Mouse (Mus musculus) testis, adult 2 months (tissue): ENCODE data around the gene Col16a1. TPM values are rescaled to one million over a fixed set of nuclear protein-coding genes. Genes with fewer than 3 reads are reported as not detected.
A peak's percentile ranks its signal among the peaks of the same experiment; 100 is the strongest.

Source experiments
- H3K27ac ChIP-seq: fragments of 200-500 bp; 2 replicates; pipeline ENCODE4 v1.5.1; 2012; ENCODE audit warnings: low read depth, low read length; ENCODE audit not compliant: control insufficient read depth, insufficient read depth
- H3K27me3 ChIP-seq: fragments of 200-500 bp; 2 replicates; pipeline ENCODE4 v1.6.1; 2012; ENCODE audit warnings: mild to moderate bottlenecking, low read length, moderate library complexity; ENCODE audit not compliant: control insufficient read depth, insufficient read depth
- H3K36me3 ChIP-seq: fragments of 200-500 bp; 2 replicates; pipeline ENCODE4 v1.6.1; 2012; ENCODE audit warnings: mild to moderate bottlenecking, low read length; ENCODE audit not compliant: control insufficient read depth, insufficient read depth
- H3K4me1 ChIP-seq: fragments of 200-500 bp; 2 replicates; pipeline ENCODE4 v1.6.1; 2012; ENCODE audit warnings: low read length; ENCODE audit not compliant: control insufficient read depth, insufficient read depth
- H3K4me3 ChIP-seq: fragments of 200-500 bp; 2 replicates; pipeline ENCODE4 v1.5.1; 2012; ENCODE audit warnings: low read depth, mild to moderate bottlenecking, low read length, moderate library complexity, mixed read lengths; ENCODE audit not compliant: control insufficient read depth
- CTCF ChIP-seq: fragments of 200-500 bp; IDR thresholded peaks from 2 replicates; pipeline ENCODE4 v1.5.1; 2012; ENCODE audit warnings: low read depth, mild to moderate bottlenecking, inconsistent platforms, low read length, moderate library complexity; ENCODE audit not compliant: control insufficient read depth, insufficient read depth, insufficient replicate concordance
- POLR2A ChIP-seq: fragments of 200-500 bp; IDR thresholded peaks from 2 replicates; pipeline ENCODE4 v1.6.1; 2012; ENCODE audit warnings: low read depth, mild to moderate bottlenecking, inconsistent platforms, low read length, moderate library complexity; ENCODE audit not compliant: control insufficient read depth
- polyA plus RNA-seq: library from polyadenylated mRNA; depleted of rRNA; stranded (reverse); fragments of >200 nt; gene quantifications from 2 replicates; pipeline ENCODE4 v1.2.3, GENCODE M21; 2012

Col16a1 gene
- polyA plus RNA-seq, 1 experiment: 111 TPM

DNA sequence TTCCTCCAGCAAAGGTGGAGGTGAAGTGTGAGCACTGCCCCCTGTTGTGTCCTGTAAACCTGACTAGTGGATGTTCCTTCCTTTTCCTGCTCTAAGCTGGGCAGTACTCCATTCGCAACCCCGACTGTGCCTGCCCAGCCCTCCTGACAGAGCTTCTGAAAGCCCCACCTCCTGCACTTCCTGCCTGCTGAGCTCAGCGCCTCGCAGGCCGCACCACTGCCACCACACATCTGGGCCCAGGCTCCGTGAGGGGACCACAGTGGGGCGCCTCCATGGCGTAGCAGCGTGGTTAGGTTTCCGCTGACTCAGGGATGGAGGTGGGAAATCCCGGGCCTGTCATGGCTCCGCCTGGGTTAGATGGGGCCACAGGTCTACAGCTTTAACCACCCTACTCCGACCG, 2.0 kb upstream of the Col16a1 start:
- no peaks in the 10 kb centered on the region for H3K27me3 ChIP-seq
- no peak for TF ChIP-seq CTCF
- H3K4me3 ChIP-seq: no peak overlapping the region
- no peak overlapping the region for H3K27ac ChIP-seq
- H3K4me1 ChIP-seq: peaks cover 11% of the 10 kb centered on the region
- H3K36me3 ChIP-seq: no peaks in the 10 kb centered on the region

DNA sequence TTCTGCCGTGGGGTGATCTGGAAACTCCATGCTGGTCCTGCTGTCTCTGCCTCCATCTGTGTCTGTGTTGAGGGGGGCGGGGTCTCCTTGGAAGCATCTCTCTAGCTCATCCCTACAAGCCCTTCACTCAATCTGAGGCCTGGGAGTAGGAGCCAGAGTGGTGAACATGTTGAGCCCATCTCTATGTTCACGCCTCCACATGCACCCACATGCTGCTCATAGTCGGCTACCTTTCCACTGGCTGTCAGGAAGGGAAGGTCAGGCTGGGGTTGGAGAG, 501 bp downstream of the Col16a1 start:
- no peaks in the 10 kb centered on the region for H3K27me3 ChIP-seq
- no peak overlapping the region for H3K27ac ChIP-seq
- no peaks in the 10 kb centered on the region for H3K36me3 ChIP-seq
- no peak for TF ChIP-seq POLR2A
- no peak for TF ChIP-seq CTCF
- H3K4me1 ChIP-seq: peaks cover 11% of the 10 kb centered on the region
- H3K4me3 ChIP-seq: no peak overlapping the region

DNA sequence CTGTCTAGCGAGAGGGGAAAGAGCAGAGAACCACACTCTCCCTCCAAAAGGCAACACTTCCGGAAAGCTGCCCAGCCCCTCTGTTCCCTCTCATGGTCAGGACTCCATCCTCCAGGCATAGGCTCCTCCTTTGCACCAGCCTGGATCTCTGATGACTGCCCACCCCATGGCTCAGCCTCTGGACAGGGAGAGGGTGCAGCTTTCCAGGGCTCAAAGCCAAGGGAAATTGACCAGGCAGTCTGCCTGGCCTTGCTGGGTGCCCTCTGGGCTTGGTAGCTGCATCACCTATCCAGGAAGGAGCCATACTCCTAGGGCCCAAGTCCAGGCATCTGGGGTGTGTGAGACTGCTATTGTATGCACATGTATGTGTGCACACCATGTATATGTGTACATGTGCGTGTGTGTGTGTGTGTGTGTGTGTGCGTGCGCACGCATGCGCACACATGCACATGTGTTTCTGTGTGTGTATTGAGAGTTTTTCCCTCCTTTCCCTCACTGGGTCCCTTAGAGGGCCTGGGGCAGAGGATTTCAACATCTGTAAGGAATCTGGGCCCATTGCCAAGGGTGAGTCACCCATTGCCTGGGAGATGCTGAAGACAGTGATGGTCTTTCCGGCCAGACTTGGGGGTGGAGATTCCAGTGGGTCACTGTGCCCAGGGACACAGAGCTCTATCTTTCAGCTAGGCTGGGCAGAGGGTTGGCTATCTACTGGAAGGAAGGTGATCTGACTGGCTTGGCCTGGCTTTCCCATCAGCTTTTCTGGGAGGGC, 2.6 kb downstream of the Col16a1 start:
- Histone ChIP-seq H3K27ac (no peak overlapping the region), H3K4me3 (no peak overlapping the region), H3K4me1 (peaks cover 14% of the 10 kb centered on the region), H3K36me3 (no peaks in the 10 kb centered on the region), H3K27me3 (no peaks in the 10 kb centered on the region)
- TF ChIP-seq CTCF (no peak), POLR2A (no peak)

DNA sequence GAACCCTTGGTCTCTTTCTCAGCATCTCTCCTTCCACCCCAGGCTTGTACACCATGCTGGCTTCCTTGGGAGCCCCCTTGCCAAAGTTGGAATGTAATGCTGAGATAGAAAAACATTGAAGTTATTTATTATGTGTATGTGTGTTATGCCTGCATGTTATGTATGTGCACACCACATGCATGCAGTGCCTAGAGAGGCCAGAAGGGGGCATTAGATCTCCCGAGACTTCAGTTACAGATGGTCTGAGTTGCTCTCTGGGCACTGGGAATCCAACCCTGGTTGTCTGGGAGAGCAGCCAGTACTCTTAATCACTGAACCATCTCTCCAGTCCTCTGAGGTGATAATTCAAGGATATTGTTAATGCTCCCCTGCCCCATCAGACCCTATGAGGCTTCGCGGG, 4.6 kb downstream of the Col16a1 start:
- H3K36me3 ChIP-seq: no peaks in the 10 kb centered on the region
- TF ChIP-seq POLR2A (no peak), CTCF (0 out of 2 replicates have a peak, but pooled peaks have one; percentile 12)
- no peak overlapping the region for H3K4me3 ChIP-seq
- H3K4me1 ChIP-seq: peaks cover 19% of the 10 kb centered on the region
- no peaks in the 10 kb centered on the region for H3K27me3 ChIP-seq
- no peak overlapping the region for H3K27ac ChIP-seq

DNA sequence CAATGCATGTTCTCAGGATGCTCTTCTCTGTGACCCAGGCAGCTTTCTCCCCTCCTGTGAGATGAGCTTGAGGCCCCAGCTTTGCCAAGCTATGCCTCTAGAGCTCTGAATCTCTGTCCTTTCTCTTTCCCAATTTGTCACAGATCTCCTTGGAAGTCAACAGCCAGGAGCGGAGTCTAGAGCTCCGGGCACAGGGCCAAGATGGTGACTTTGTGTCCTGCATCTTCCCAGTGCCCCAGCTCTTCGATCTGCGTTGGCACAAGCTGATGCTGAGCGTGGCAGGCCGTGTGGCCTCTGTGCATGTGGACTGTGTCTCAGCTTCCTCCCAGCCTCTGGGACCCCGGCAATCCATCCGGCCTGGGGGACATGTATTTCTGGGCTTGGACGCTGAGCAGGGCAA, 5.5 kb downstream of the Col16a1 start:
- Histone ChIP-seq H3K36me3 (no peaks in the 10 kb centered on the region), H3K27me3 (no peaks in the 10 kb centered on the region), H3K4me3 (no peak overlapping the region), H3K4me1 (peaks cover 11% of the 10 kb centered on the region), H3K27ac (no peak overlapping the region)
- TF ChIP-seq POLR2A (no peak), CTCF (no peak)

DNA sequence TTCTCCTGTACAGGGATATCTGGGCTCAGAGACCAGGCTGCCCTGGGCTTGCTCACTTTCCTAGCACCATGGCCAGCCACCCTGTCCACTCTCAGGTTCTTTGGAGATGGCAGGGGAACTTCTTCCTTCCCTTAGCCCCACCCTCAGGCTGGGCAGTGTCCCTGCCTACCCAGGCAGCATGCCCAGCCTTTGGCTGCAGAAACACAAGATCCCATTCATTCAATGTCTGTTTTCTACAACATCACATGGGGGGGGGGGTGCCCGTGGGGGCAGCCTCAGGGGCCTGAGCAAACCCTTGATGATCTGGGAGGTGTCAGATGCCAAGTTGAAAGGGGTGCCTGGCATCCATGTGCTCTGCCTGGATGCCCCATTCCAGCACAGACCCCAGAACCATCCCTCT, 7.1 kb downstream of the Col16a1 start:
- Histone ChIP-seq H3K4me1 (peaks cover 9% of the 10 kb centered on the region), H3K36me3 (no peaks in the 10 kb centered on the region), H3K4me3 (no peak overlapping the region), H3K27me3 (no peaks in the 10 kb centered on the region), H3K27ac (no peak overlapping the region)
- TF ChIP-seq POLR2A (no peak), CTCF (no peak)

DNA sequence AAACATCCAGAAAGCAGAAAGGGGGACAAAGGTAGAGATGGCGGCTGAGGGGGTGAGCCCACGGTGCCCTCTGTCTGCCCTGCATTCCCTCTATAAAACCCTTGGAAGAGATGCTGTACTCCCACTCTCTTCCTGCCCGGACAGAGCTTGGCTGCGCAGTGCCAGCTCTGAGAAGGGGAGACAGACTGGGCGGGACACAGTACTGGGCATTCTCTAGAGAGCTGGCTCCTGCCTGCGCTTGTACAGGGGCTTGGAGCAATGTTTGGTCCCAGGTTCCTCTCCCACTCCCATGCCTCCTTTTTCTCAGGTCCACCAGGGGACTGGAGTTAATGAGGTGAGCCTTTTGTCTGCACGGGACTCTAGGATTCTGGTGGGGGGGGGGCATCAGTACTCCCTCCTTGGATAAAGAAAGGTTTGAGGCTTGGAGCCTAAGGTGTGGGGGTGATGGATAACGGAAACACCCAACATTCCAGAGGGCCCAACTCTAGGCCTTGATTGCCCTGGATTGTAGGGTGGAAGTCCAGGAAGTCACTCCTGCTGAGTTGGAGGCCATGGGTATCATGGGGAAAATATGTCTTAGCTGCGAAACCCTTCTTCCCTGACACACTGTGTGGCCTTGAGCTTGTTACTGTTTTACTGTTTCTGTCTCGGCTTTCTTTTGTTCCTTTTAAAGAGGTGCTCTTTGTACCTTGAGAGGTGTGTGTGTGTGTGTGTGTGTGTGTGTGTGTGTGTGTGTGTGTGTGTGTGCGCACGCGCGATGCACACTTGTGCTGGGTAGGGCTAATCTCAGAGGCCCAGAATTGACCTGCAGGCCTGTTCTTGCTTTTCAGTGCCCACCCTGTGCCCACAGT, 7.7 kb downstream of the Col16a1 start:
- H3K4me3 ChIP-seq: no peak overlapping the region
- TF ChIP-seq CTCF (no peak), POLR2A (no peak)
- H3K4me1 ChIP-seq: peaks cover 9% of the 10 kb centered on the region
- no peaks in the 10 kb centered on the region for H3K36me3 ChIP-seq
- H3K27ac ChIP-seq: no peak overlapping the region
- no peaks in the 10 kb centered on the region for H3K27me3 ChIP-seq
